Comparison of ENCODE assay signal across 9 mouse cellular contexts in the genomic region with DNA sequence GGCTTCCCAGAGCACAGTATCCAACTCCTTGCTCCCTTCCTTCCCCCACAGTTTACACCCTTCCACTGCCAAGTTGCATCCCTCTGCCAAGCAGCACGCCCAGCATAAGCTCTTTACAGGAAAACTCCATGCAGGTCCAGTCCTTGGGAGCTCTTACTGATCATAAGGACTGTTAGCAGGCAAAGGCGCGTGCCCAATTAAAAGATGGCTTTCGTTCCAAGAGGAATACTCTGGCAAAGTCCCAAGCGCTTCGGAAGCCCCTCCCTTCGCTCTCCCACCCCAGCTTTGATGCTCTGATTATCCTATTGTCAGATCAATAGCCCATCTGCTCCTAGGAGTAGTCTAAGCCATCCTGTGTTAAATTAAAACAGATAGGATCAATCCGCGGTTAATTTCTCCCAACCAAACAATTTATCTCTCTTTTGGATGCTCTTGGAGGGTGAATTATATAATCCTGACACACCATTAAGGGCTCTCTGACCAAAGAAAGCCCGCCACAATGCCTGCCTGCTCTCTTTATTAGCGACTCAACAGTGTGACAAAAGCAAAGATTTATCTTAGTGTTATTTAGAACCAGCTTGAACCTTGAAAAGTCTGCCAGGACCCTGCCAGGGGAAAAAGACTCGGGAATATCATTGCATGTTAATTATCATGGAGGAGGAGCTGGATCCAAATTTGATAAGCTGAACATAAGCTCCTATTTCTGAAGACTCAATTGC.
A peak's percentile ranks its signal among the peaks of the same experiment; 100 is the strongest.
DNase-seq lines count a peak whose midpoint lies in the region; ATAC-seq lines count a peak whose summit lies in the region.
"Had no signal": no experiment of that assay in that cellular context is flagged by ENCODE, and none has a peak within 500 bp of the region (broad histone marks: within the 10 kb centered on the region; RNA-seq: fewer than 3 reads in every experiment).

No protein-coding gene starts in this region.

- no peaks in the 10 kb centered on the region for H3K9me3 ChIP-seq in hindbrain, embryonic 16.5 days (ENCODE audit: control insufficient read depth, low read length)
- H3K9me3 ChIP-seq in midbrain, embryonic 11.5 days (ENCODE audit: control insufficient read depth, low read length) = no peaks in the 10 kb centered on the region

- no peak overlapping the region for H3K27ac ChIP-seq in hindbrain, embryonic 16.5 days (ENCODE audit: low read depth, low read length)
- no peak overlapping the region for H3K27ac ChIP-seq in midbrain, embryonic 11.5 days (ENCODE audit: low read depth, low read length)

- H3K36me3 ChIP-seq in hindbrain, embryonic 16.5 days (ENCODE audit: control insufficient read depth, insufficient read depth, low read length) = no peaks in the 10 kb centered on the region
- no peaks in the 10 kb centered on the region for H3K36me3 ChIP-seq in midbrain, embryonic 11.5 days (ENCODE audit: control insufficient read depth, insufficient read depth, low read length)

- 29% methylated on average over 12 of the region's 12 CpGs for WGBS in hindbrain, embryonic 16.5 days
- WGBS in midbrain, embryonic 11.5 days = 36% methylated on average over 12 of the region's 12 CpGs

- H3K4me2 ChIP-seq in hindbrain, embryonic 16.5 days (ENCODE audit: low read length) = peak overlapping the region; percentile 45
- peak overlapping the region; percentile 9; the same call in 1 of the 2 replicates for H3K4me2 ChIP-seq in midbrain, embryonic 11.5 days

- peak overlapping the region; percentile 9; the same call in 1 of the 2 replicates for H3K4me3 ChIP-seq in hindbrain, embryonic 16.5 days (ENCODE audit: low read length)
- no peak overlapping the region for H3K4me3 ChIP-seq in midbrain, embryonic 11.5 days (ENCODE audit: low read depth, low read length)

- no peaks in the 10 kb centered on the region; the same call in 1 of the 2 replicates for H3K4me1 ChIP-seq in hindbrain, embryonic 16.5 days (ENCODE audit: control insufficient read depth, insufficient read depth, low read depth, low read length)
- H3K4me1 ChIP-seq in midbrain, embryonic 11.5 days (ENCODE audit: control insufficient read depth, insufficient read depth, low read length) = peaks cover 6% of the 10 kb centered on the region; the same call in 1 of the 2 replicates

- H3K9ac ChIP-seq in hindbrain, embryonic 16.5 days (ENCODE audit: low read depth, low read length) = no peak overlapping the region
- no peak overlapping the region for H3K9ac ChIP-seq in midbrain, embryonic 11.5 days (ENCODE audit: low read length)

- peak; percentile 91 for ATAC-seq in hindbrain, embryonic 16.5 days
- ATAC-seq in midbrain, embryonic 11.5 days (ENCODE audit: low FRiP score) = peak; percentile 82

- DNase-seq in left cerebral cortex, adult 18-20 months (ENCODE audit: low spot score in 2 of 2) = peak; percentile 24 to 34
- DNase-seq in left cerebral cortex, adult 11 months (ENCODE audit: low spot score) = no peak
- peak; percentile 85 for DNase-seq in midbrain, embryonic 11.5 days (ENCODE audit: low spot score, missing footprints)
- peak; percentile 14 to 16 for DNase-seq in right cerebral cortex, postnatal 36 days (ENCODE audit: low spot score in 2 of 2)
- DNase-seq in adrenal gland, postnatal 10 days = no peak
- DNase-seq in kidney, adult 9 months = no peak
- no peak for DNase-seq in kidney, postnatal 36 days
- DNase-seq: lung, postnatal 10 days had no signal

- H3K27me3 ChIP-seq in hindbrain, embryonic 16.5 days (replicated peaks; ENCODE audit: control insufficient read depth, insufficient read depth, low read length) = no peaks in the 10 kb centered on the region
- H3K27me3 ChIP-seq in midbrain, embryonic 11.5 days (ENCODE audit: control insufficient read depth, insufficient read depth, low read length) = no peaks in the 10 kb centered on the region

Comparison
In these comparisons a context has a peak if more than half of its experiments do, and no peak if none do; other contexts are left out.
1. DNase-seq: peak in left cerebral cortex, adult 18-20 months (2 of 2), midbrain, embryonic 11.5 days (single experiment) and right cerebral cortex, postnatal 36 days (2 of 2); none in left cerebral cortex, adult 11 months (single experiment), adrenal gland, postnatal 10 days (single experiment), kidney, adult 9 months (single experiment) and kidney, postnatal 36 days (0 of 2).